Mouse (Mus musculus) brain, embryonic 14.5 days (tissue): ENCODE data around the gene Zfp423.

Experiments
- CTCF ChIP-seq: fragments of 200-500 bp; IDR thresholded peaks from 2 replicates; pipeline ENCODE4 v1.5.1; 2012; ENCODE audit warnings: inconsistent platforms, mild to moderate bottlenecking, moderate library complexity, borderline replicate concordance; ENCODE audit not compliant: insufficient read depth, insufficient read length; ENCODE audit errors: extremely low read depth
- POLR2A ChIP-seq: fragments of 200-500 bp; IDR thresholded peaks from 2 replicates; pipeline ENCODE4 v1.6.1; 2012; ENCODE audit warnings: mild to moderate bottlenecking, inconsistent platforms, borderline replicate concordance; ENCODE audit not compliant: poor library complexity, insufficient read depth, insufficient read length, severe bottlenecking; ENCODE audit errors: extremely low read depth

- no peak for TF ChIP-seq CTCF
- no peak for TF ChIP-seq POLR2A
These were observed 311.6 kb downstream of the Zfp423 start for GRCm38 (mm10) chr8:87647781-87648180.
